Mouse (Mus musculus): ENCODE measurements at regions not wholly inside any gene's neighbourhood (a gene's known extent, or its start where the extent isn't known, plus 50 kb on each side); places are given as distances from the start of the nearest gene placed in this dataset.
A peak's percentile ranks its signal among the peaks of the same experiment; 100 is the strongest.

GRCm38 (mm10) chr7:72505732-72506460, 199.5 kb upstream of the Mctp2 start:
- Histone ChIP-seq H3K4me3 (no peak overlapping the region), H3K27ac (peak overlapping the region; percentile 56), H3K9me3 (no peaks in the 10 kb centered on the region), H3K9ac (no peak overlapping the region), H3K36me3 (no peaks in the 10 kb centered on the region), H3K27me3 (no peaks in the 10 kb centered on the region), H3K4me2 (replicated peaks) (0 out of 2 replicates have a peak overlapping the region, but pooled peaks have one; percentile 4), H3K4me1 (peaks cover 33% of the 10 kb centered on the region)
- WGBS, result 34% methylated on average over 8 of the region's 8 CpGs
- ATAC-seq (ENCODE audit: low FRiP score, low read depth), result peak; percentile 57

GRCm38 (mm10) chr7:72507946-72508345, 201.5 kb upstream of the Mctp2 start:
- no peak for ATAC-seq (ENCODE audit: low FRiP score, low read depth)

GRCm38 (mm10) chr7:72510116-72510515, 203.7 kb upstream of the Mctp2 start:
- Histone ChIP-seq H3K4me2 (replicated peaks) (no peak overlapping the region), H3K9ac (no peak overlapping the region), H3K4me1 (peaks cover 29% of the 10 kb centered on the region), H3K4me3 (no peak overlapping the region), H3K36me3 (no peaks in the 10 kb centered on the region), H3K27me3 (no peaks in the 10 kb centered on the region), H3K27ac (no peak overlapping the region), H3K9me3 (no peaks in the 10 kb centered on the region)
- WGBS, result 76% methylated on average over 4 of the region's 4 CpGs
- no peak for ATAC-seq (ENCODE audit: low FRiP score, low read depth)

More at GRCm38 (mm10) chr7:72507946-72508345, 201.5 kb upstream of the Mctp2 start:
- no peak overlapping the region for H3K9ac ChIP-seq
- peaks cover 33% of the 10 kb centered on the region for H3K4me1 ChIP-seq
- no peaks in the 10 kb centered on the region for H3K27me3 ChIP-seq
- no peak overlapping the region for H3K27ac ChIP-seq
- WGBS, result 15% methylated on average over 5 of the region's 5 CpGs
- H3K4me3 ChIP-seq, result no peak overlapping the region
- H3K9me3 ChIP-seq, result no peaks in the 10 kb centered on the region
- H3K4me2 ChIP-seq (replicated peaks), result no peak overlapping the region
- no peaks in the 10 kb centered on the region for H3K36me3 ChIP-seq

GRCm38 (mm10) chr7:72513446-72513845, 207.0 kb upstream of the Mctp2 start:
- Histone ChIP-seq H3K9ac (no peak overlapping the region), H3K27ac (no peak overlapping the region), H3K27me3 (no peaks in the 10 kb centered on the region), H3K4me2 (replicated peaks) (no peak overlapping the region), H3K36me3 (no peaks in the 10 kb centered on the region), H3K4me3 (no peak overlapping the region), H3K4me1 (0 out of 2 replicates have a peak, but pooled peaks cover 5% of the 10 kb centered on the region), H3K9me3 (no peaks in the 10 kb centered on the region)
- ATAC-seq (ENCODE audit: low FRiP score, low read depth), result no peak
- 75% methylated on average over 4 of the region's 4 CpGs for WGBS

GRCm38 (mm10) chr7:72514851-72515250, 208.4 kb upstream of the Mctp2 start:
- Histone ChIP-seq H3K4me2 (replicated peaks) (no peak overlapping the region), H3K9me3 (no peaks in the 10 kb centered on the region), H3K4me3 (no peak overlapping the region), H3K4me1 (peaks cover 14% of the 10 kb centered on the region; the same call in 1 of the 2 replicates), H3K27me3 (no peaks in the 10 kb centered on the region), H3K9ac (no peak overlapping the region), H3K27ac (no peak overlapping the region; the same call in 1 of the 2 replicates), H3K36me3 (no peaks in the 10 kb centered on the region)
- no peak for ATAC-seq (ENCODE audit: low FRiP score, low read depth)
- WGBS, result 78% methylated on average over 2 of the region's 2 CpGs

- peaks cover 13% of the 10 kb centered on the region; the same call in 1 of the 2 replicates for H3K4me1 ChIP-seq
- WGBS, result 60% methylated on average over 5 of the region's 5 CpGs
- no peak overlapping the region for H3K4me3 ChIP-seq
- no peak overlapping the region for H3K4me2 ChIP-seq (replicated peaks)
- no peak overlapping the region for H3K9ac ChIP-seq
- H3K27me3 ChIP-seq, result no peaks in the 10 kb centered on the region
- no peaks in the 10 kb centered on the region for H3K36me3 ChIP-seq
- no peak overlapping the region for H3K27ac ChIP-seq
- ATAC-seq (ENCODE audit: low FRiP score, low read depth), result no peak
- no peaks in the 10 kb centered on the region for H3K9me3 ChIP-seq
These were observed 212.1 kb upstream of the Mctp2 start for GRCm38 (mm10) chr7:72518421-72518972.

- Histone ChIP-seq H3K27ac (no peak overlapping the region), H3K4me3 (no peak overlapping the region), H3K9ac (no peak overlapping the region), H3K4me2 (replicated peaks) (no peak overlapping the region), H3K36me3 (no peaks in the 10 kb centered on the region), H3K27me3 (no peaks in the 10 kb centered on the region), H3K4me1 (peaks cover 10% of the 10 kb centered on the region; the same call in 1 of the 2 replicates), H3K9me3 (no peaks in the 10 kb centered on the region)
- no peak for ATAC-seq (ENCODE audit: low FRiP score, low read depth)
- WGBS, result 64% methylated on average over 6 of the region's 6 CpGs
These were observed 213.1 kb upstream of the Mctp2 start for GRCm38 (mm10) chr7:72519359-72520115.

- H3K27ac ChIP-seq, result no peak overlapping the region
- H3K9ac ChIP-seq, result no peak overlapping the region
- H3K36me3 ChIP-seq, result no peaks in the 10 kb centered on the region
- no peak overlapping the region for H3K4me2 ChIP-seq (replicated peaks)
- H3K4me1 ChIP-seq, result no peaks in the 10 kb centered on the region
- H3K4me3 ChIP-seq, result no peak overlapping the region
- 81% methylated on average over 3 of the region's 3 CpGs for WGBS
- ATAC-seq (ENCODE audit: low FRiP score, low read depth), result no peak
- no peaks in the 10 kb centered on the region for H3K27me3 ChIP-seq
- peaks cover 3% of the 10 kb centered on the region; the same call in 1 of the 2 replicates for H3K9me3 ChIP-seq
These were observed 222.5 kb upstream of the Mctp2 start for GRCm38 (mm10) chr7:72528873-72529272.

GRCm38 (mm10) chr7:72538288-72538687, 231.9 kb upstream of the Mctp2 start:
- no peak overlapping the region for H3K9ac ChIP-seq
- no peaks in the 10 kb centered on the region for H3K9me3 ChIP-seq
- H3K27me3 ChIP-seq, result 0 out of 2 replicates have a peak, but pooled peaks cover 6% of the 10 kb centered on the region
- no peak for ATAC-seq (ENCODE audit: low FRiP score, low read depth)
- no peak overlapping the region for H3K4me3 ChIP-seq
- 63% methylated on average over 6 of the region's 6 CpGs for WGBS
- H3K36me3 ChIP-seq, result no peaks in the 10 kb centered on the region
- H3K27ac ChIP-seq, result no peak overlapping the region
- no peak overlapping the region for H3K4me2 ChIP-seq (replicated peaks)
- H3K4me1 ChIP-seq, result peaks cover 21% of the 10 kb centered on the region

- Histone ChIP-seq H3K9ac (no peak overlapping the region), H3K4me2 (replicated peaks) (no peak overlapping the region), H3K27me3 (0 out of 2 replicates have a peak, but pooled peaks cover 6% of the 10 kb centered on the region), H3K27ac (peak overlapping the region; percentile 44; the same call in 1 of the 2 replicates), H3K4me3 (no peak overlapping the region), H3K36me3 (no peaks in the 10 kb centered on the region), H3K9me3 (no peaks in the 10 kb centered on the region), H3K4me1 (peaks cover 21% of the 10 kb centered on the region)
- ATAC-seq (ENCODE audit: low FRiP score, low read depth), result no peak
These were observed 233.5 kb upstream of the Mctp2 start for GRCm38 (mm10) chr7:72539915-72540314.

GRCm38 (mm10) chr7:72541521-72542478, 235.4 kb upstream of the Mctp2 start:
- no peak overlapping the region for H3K4me3 ChIP-seq
- no peaks in the 10 kb centered on the region for H3K9me3 ChIP-seq
- no peak overlapping the region for H3K9ac ChIP-seq
- peak overlapping the region; percentile 41 for H3K4me2 ChIP-seq (replicated peaks)
- peak; percentile 66; the same call in 1 of the 2 replicates for ATAC-seq (ENCODE audit: low FRiP score, low read depth)
- H3K4me1 ChIP-seq, result peaks cover 21% of the 10 kb centered on the region
- peak overlapping the region; percentile 22; the same call in 1 of the 2 replicates for H3K27ac ChIP-seq
- 24% methylated on average over 14 of the region's 14 CpGs for WGBS
- no peaks in the 10 kb centered on the region for H3K36me3 ChIP-seq
- 0 out of 2 replicates have a peak, but pooled peaks cover 6% of the 10 kb centered on the region for H3K27me3 ChIP-seq
